Mouse (Mus musculus): Measurements from ENCODE around the gene Ifnk.

Ifnk gene

DNA sequence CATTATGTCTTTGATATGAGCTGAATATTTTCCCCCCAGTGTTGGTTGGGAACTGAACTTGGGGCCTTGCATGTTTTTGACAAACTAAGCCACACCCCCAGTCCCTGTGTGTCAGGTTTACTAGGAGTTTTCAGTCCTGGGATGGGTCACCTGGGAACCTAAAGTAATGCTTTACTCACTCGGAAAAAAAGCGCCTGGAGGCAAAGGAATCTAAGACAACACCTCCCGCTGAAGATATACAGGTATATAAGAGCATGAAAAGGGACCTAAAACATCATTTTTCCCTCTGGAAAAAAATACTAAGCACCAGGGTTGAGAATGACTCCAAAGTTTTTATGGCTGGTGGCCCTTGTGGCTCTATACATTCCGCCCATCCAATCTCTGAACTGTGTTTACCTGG, at the start of gene Ifnk:
Ifnk (plus strand) TSS at position 301 of the 400 bp plus-strand sequence.
- no peak for DNase-seq (ENCODE audit: low read depth)

GRCm38 (mm10) chr4:35105115-35105773, 46.6 kb upstream of the Ifnk start:
- DNase-seq (ENCODE audit: low read depth), result no peak

GRCm38 (mm10) chr4:35112452-35112851, 39.4 kb upstream of the Ifnk start:
- DNase-seq (ENCODE audit: low read depth), result no peak

DNA sequence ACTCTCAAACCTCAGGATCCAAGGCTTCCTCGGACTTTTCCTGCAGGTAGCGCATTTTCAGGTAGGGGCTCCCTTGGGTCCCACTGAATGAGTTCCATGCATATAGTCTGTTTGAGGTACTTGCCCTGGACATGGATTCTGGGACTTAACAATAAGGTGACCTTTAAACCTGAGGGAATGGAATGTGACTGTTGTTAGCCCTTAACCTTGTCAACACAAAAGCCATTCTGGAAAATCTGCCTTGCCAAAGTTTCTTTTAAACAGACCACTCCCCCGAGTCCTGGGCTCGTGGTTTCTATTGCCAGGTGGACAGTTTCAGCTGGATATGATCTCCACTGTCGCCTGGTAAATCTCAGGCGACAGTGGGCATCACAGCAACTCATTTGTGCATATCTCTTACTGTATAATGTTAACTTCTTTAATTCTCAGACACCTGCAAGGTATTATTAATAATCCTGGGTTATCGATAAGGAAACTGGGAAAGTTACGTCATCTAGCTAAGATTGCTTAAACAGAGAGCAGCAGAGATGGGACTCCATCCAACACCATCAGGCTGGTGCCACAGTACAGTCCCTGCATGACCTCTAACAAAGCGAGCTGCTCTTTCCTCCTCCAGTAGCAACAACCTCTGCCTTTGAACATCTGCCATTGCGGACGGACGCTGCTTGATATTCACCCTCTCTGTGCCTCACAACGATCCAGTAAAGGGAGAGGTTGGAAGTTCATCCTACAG, 38.2 kb upstream of the Ifnk start:
- no peak for DNase-seq (ENCODE audit: low read depth)

GRCm38 (mm10) chr4:35114950-35115349, 36.9 kb upstream of the Ifnk start:
- DNase-seq (ENCODE audit: low read depth), result no peak

DNA sequence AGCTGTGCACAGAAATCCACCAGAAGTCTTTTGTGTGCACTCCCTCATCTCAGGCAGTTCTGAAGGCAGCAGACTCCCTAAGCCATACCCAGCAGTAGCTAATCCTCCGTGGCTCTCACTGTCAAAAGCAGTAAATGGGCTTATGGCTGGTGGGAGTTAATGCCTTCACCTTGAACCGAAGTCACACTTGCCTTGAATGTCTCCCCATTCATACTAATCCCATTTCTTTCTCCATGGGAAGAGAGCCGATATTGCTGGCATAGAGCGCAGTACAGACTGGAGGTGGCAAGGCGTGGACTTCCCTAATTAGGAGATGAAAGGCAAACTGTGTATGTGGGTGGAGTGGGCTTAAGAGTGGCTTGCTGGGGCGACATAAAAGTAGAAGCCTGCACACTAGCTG, 35.9 kb upstream of the Ifnk start:
- no peak for DNase-seq (ENCODE audit: low read depth)

- no peak for DNase-seq (ENCODE audit: low read depth)
Measured at GRCm38 (mm10) chr4:35117144-35117543, 34.7 kb upstream of the Ifnk start.

DNA sequence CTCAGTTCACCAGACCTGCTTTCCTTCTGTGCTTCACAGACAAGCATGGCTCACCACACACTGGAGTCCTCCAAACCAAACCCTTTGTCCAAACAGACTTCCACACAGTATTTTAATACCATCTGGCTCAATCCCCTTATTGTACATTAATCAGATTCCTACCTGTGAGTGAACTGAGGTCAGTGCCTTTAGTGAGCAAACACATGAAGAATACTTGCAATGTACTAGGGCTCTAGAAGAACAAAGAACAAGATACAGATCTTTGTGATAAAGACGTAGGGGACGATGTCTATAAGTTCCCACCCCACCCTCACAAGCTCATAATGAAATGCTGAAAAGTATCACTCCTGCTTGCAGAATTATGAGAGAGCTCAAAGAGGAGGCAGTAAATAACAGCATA, 33.0 kb upstream of the Ifnk start:
- DNase-seq (ENCODE audit: low read depth), result no peak

DNA sequence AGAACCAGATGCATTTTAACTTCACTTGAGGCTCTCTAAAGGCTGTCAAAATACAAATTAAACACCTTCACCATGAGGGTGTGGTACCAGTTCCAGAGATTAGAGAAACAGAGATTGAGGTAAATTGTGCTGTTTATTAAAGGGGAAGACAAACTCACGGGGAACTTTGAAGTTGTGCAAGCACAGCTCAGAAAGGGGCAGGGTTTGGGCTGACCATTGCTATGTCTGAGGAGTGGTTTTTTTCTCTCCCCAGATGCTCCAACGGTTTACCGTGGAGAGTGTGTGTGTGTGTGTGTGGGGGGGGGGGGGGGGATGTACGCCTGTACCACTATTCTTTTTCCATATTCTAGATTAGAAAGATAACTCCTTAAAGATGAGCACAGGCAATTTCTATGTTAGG, 31.7 kb upstream of the Ifnk start:
- DNase-seq (ENCODE audit: low read depth), result no peak

GRCm38 (mm10) chr4:35120575-35120974, 31.3 kb upstream of the Ifnk start:
- DNase-seq (ENCODE audit: low read depth), result no peak

DNA sequence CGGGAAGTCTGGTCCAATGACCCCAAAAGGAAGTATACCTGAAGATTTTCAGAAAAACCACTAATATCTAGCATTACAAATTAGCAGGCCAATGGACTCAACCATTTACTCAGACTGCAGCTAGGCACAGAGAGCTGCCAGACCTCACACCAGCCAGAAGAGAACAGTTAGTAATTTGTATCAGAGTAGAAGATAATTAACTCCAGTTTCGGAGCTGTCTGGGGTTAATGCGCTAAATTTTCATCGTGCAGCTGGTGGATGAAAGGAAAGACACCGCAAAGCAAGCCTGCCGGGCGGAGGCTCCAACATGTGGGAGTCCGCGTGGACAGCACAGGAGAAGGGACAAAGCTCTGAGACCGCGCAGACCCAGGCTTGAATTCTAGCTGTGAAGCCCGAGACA, 30.8 kb upstream of the Ifnk start:
- DNase-seq (ENCODE audit: low read depth), result no peak

DNA sequence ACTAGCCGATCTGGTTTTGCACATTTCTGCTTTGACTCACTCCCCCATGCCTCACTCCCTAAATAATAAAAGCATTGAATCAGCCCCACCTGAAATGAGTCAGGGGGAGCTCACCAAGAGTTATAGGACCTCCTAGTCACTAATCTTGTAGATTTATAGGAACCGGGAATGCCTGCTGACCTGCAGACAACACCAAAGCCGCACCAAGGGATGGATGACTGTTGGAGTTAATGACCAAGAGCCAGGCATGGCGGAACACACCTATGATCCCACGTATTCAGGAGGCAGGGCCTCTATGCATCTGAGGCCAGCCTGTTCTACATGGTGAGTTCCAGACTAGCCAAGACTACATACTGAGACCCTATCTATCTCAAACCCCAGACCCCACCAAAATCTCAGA, 28.8 kb upstream of the Ifnk start:
- DNase-seq (ENCODE audit: low read depth), result no peak

GRCm38 (mm10) chr4:35124027-35124426, 27.8 kb upstream of the Ifnk start:
- no peak for DNase-seq (ENCODE audit: low read depth)

GRCm38 (mm10) chr4:35125299-35125777, 26.5 kb upstream of the Ifnk start:
- DNase-seq (ENCODE audit: low read depth), result no peak

- DNase-seq (ENCODE audit: low read depth), result no peak
Measured at GRCm38 (mm10) chr4:35126776-35127175, 25.1 kb upstream of the Ifnk start.

DNA sequence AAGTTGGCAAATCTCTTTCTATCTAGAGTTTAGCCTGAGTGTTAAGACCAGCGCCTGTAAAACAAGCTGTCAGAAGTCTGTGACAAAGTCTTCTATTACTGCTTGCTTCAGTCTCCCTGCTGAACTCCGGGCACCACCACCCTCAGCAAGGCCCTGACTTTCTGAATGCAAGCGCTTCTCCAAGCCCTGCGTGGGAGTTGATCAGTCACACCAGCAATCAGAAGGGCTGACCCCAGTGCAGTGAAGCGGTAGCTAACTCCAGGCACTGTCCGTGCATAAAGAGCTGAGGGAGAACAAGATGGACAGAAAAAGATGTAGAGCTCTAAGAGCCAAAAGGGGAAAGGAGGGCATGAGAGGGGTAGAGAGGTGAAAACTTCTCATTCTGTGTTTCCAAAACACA, 24.1 kb upstream of the Ifnk start:
- DNase-seq (ENCODE audit: low read depth), result no peak

DNA sequence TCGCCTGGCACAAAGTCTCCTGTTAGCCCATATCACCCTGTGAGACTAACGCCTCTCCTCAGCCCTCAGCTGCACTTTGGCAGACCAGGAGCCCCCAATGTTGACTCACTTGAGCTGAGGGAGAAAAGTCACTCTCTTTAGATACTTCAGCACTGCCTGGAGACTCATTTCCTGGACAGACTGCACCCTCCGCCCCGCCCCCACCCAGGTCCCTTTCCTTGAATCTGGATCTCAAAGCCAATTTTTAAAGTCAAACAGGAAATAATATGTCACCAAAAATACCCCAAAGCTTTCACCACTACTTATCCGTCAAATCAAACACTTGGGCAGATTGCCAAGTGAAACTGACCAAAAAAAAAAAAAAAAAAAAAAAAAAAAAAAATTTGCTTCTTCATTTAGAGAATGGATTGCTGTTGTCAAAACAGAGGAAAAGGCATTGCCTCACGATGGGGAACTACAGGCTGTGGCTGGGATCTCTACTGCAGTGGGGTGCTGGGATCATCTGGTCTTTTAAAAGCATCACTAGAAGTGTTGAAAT, 21.4 kb upstream of the Ifnk start:
- DNase-seq (ENCODE audit: low read depth), result peak; percentile 18

DNA sequence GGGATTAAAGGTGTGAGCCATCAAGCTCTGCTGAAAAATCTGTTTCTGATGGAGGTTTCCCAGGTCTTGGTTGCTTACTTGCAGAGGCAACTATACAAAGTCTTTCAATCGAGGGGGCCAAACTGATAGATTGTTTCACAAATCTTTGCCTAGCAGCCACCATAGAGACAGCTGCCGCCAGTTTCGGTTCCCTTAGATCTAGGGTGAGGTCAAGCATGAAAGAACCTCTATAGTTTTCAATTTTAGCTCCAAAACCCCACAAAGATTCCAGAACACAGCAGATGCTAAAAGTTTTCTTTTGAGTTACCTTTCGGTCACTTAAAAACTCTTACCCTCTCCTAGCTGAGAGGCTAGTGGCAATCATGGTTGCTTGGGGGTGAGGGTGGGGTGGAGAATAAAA, 20.3 kb upstream of the Ifnk start:
- DNase-seq (ENCODE audit: low read depth), result no peak

- DNase-seq (ENCODE audit: low read depth), result no peak
Measured at GRCm38 (mm10) chr4:35133411-35133810, 18.4 kb upstream of the Ifnk start.

DNA sequence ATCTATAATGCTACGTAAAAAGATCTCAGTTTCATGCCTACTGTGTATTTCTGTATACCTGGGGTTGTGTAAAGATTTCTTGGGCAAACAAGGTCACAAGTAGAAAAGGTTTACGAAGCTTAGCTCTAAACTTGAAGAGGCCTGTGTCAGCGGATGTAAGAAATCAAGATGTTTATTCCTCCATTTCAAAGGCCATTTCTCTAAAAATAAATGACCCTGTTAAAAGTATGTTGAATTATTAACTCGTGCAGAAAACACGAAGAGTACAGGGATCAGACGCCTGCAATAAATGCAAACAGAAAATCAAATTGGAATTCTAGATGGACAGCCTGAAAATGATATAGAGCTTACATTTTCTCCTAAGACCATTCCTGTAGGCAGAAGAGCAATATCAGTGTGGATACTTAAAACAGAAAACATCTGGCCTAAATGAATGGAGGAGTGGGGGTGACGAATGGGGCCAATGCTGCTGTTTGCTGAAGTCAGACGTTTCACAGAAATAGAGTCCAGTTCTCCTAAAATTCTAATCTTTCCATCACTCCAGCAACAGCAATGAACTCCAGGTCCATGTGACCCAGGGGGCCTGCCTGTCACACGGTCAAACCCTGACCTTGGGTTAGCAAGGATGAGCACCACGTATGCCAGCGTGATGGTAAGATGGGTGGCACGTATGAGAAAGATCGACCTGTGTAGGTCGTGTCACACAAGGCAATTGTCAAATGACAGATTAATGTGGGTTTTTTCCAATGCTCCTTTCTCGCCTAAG, 16.8 kb upstream of the Ifnk start:
- no peak for DNase-seq (ENCODE audit: low read depth)

GRCm38 (mm10) chr4:35135806-35136205, 16.1 kb upstream of the Ifnk start:
- DNase-seq (ENCODE audit: low read depth), result no peak

- DNase-seq (ENCODE audit: low read depth), result no peak
Measured at GRCm38 (mm10) chr4:35136996-35137395, 14.9 kb upstream of the Ifnk start.

- no peak for DNase-seq (ENCODE audit: low read depth)
Measured at GRCm38 (mm10) chr4:35138077-35138476, 13.8 kb upstream of the Ifnk start.
